Mouse (Mus musculus) E14TG2a.4 (cell line): Measurements from ENCODE around the gene Cse1l.

Experiments used
- H3K27me3 ChIP-seq: 2 replicates; pipeline ENCODE4 v1.6.1; 2014; ENCODE audit warnings: low read length, control low read depth; ENCODE audit not compliant: insufficient read depth
- H3K36me3 ChIP-seq: 2 replicates; pipeline ENCODE4 v1.6.1; 2014; ENCODE audit warnings: low read length, control low read depth; ENCODE audit not compliant: insufficient read depth
- H3K4me1 ChIP-seq: replicated peaks from 2 replicates; pipeline ENCODE4 v1.6.1; 2014; ENCODE audit warnings: low read depth, low read length, control low read depth
- H3K4me3 ChIP-seq: replicated peaks from 2 replicates; pipeline ENCODE4 v1.5.1; 2014; ENCODE audit warnings: mild to moderate bottlenecking, low read length
- H3K9me3 ChIP-seq: 2 replicates; pipeline ENCODE4 v1.6.1; 2014; ENCODE audit warnings: low read length, control low read depth
- CTCF ChIP-seq: conservative IDR thresholded peaks from 2 replicates; pipeline ENCODE4 v1.5.1; 2014; ENCODE audit warnings: low read length
- NANOG ChIP-seq: IDR thresholded peaks from 2 replicates; pipeline ENCODE4 v1.6.1; 2014; ENCODE audit warnings: borderline replicate concordance, low read length, mixed read lengths
- POU5F1 ChIP-seq: IDR thresholded peaks from 2 replicates; pipeline ENCODE4 v1.6.1; 2014; ENCODE audit warnings: low read length, borderline replicate concordance

Cse1l gene

DNA sequence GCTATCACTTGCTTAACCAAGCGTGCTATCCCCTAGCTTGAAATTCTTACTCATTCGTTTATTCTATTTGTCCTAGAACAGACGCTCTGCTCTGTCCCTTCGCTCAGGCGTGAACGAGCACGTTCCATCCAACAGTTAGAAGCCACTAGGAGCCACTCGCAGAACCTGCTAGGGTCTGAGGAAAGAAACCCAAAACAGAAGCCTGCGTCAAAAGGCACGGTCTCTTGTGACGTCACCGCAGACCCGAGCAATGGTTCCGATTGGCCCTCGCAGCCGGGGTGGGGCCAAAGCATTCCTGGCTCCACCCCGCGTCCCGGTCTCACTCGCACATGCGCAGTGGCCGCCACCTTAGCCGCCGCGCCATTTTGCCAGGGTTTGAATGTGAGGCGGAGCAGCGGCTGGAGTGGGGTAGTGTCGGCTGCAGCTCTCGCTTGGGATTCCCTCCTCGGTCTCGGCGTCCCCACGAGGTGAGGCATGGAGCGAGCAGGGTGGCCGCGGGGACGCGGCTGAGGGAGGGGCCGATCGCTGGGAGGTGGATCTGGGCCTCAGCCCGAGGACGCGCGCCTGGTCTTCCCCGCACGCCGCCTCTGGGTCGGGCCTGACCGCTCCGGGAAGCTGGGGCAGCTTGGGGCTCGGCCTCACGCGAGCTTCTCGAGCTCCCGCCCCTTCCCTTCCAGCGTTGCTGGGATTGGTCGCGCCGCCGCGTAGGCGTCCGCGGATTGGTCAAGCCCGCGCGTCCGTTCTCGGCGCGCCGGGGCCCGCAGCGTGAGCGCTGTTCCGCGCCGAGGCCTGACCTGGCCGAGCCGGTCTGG, at the start of gene Cse1l:
TSS of gene Cse1l (plus strand) at position 330 of the 812 bp plus-strand sequence.
- Histone ChIP-seq H3K9me3 (no peaks in the 10 kb centered on the region), H3K4me3 (peak within 1 kb of the TSS; percentile 98), H3K27me3 (no peaks in the 10 kb centered on the region), H3K36me3 (peaks cover 28% of the 10 kb centered on the region), H3K4me1 (peaks cover 56% of the 10 kb centered on the region)
- no peak for TF ChIP-seq NANOG
- no peak for TF ChIP-seq POU5F1
- no peak for TF ChIP-seq CTCF

DNA sequence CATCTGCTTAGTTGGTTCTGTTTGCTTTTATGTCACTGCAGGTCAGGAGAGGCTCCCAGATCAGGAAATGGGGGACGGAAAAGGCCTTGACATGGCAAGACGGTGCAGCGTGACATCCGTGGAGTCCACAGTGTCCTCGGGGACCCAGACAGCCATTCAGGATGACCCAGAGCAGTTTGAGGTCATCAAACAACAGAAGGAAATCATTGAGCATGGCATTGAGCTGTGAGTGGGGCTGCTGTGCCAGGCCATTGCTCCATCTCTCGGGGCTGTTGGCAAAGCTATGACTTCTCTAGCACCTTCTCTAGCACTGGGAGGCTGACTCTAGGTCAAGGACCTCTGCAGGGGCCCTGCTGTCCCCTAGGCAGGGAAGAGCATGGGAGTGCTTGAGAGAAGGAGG, 49.5 kb upstream of the Cse1l start:
- Histone ChIP-seq H3K4me3 (no peak overlapping the region), H3K4me1 (no peaks in the 10 kb centered on the region), H3K36me3 (peaks cover 94% of the 10 kb centered on the region), H3K9me3 (peaks cover 4% of the 10 kb centered on the region; the same call in 1 of the 2 replicates), H3K27me3 (no peaks in the 10 kb centered on the region)
- TF ChIP-seq NANOG (no peak), POU5F1 (no peak), CTCF (no peak)

DNA sequence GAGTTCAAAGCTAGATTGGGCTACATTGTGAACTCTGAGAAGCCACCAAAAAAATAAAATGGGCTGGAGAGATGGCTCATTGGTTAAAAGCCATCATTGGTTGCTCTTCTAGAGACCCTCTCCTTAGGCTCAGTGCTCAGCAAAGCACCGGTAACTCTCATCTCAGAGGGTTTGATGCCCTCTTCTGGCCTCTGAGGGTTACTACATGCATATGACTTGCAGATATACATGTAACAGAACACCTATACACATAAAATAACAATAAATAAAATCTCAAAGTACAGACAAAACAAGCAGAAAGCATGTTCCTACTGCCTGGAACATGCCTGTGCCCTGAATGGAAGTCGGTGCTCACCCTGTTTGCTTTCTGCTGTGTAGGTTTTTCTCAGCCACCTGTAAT, 48.7 kb upstream of the Cse1l start:
- H3K9me3 ChIP-seq: peaks cover 2% of the 10 kb centered on the region; the same call in 1 of the 2 replicates
- TF ChIP-seq NANOG (no peak), POU5F1 (no peak), CTCF (peak; percentile 52)

DNA sequence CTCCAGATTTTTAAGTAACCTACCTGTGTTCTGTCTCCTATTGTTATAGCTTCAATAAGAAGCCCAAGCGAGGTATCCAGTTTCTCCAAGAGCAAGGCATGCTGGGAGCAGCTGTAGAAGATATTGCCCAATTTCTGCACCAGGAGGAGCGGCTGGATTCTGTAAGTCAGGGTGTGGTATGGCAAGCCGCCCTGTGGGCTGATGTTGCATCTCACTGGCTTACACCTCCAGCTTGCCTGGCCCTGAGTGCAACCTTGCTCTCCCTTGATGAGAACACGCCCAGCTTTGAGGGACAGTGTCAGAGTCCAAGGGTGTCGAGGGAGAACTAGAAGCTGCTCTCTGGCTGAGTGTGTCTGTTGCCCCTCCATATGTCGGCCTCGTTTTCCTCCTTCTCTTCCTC, 46.6 kb upstream of the Cse1l start:
- Histone ChIP-seq H3K4me1 (peaks cover 4% of the 10 kb centered on the region; the same call in 1 of the 2 replicates), H3K36me3 (peaks cover 94% of the 10 kb centered on the region), H3K4me3 (no peak overlapping the region), H3K9me3 (no peaks in the 10 kb centered on the region), H3K27me3 (no peaks in the 10 kb centered on the region)
- TF ChIP-seq POU5F1: no peak
- TF ChIP-seq CTCF: no peak
- no peak for TF ChIP-seq NANOG

More for the DNA sequence above, 48.7 kb upstream of the Cse1l start:
- Histone ChIP-seq H3K27me3 (no peaks in the 10 kb centered on the region), H3K36me3 (peaks cover 94% of the 10 kb centered on the region), H3K4me1 (peaks cover 4% of the 10 kb centered on the region; the same call in 1 of the 2 replicates), H3K4me3 (no peak overlapping the region)

DNA sequence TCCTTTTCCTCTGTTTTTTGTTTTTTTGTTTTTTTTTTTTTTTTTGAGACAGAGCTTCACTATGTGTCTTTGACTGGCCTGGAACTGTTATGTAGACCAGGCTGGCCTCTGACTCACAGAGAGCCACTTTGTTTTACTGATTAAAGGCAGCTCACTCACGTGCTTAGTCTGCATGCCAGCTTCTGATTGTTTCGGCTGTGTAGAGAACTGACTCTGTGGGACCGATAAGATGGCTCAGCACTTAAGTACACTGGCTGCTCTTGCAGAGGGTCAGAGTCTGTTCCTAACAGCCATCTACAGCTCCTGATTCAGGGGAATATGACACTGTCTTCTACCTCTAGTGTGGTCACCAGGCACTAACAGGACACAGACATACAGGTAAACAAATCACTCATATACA, 43.3 kb upstream of the Cse1l start:
- Histone ChIP-seq H3K4me1 (peaks cover 4% of the 10 kb centered on the region; the same call in 1 of the 2 replicates), H3K4me3 (no peak overlapping the region), H3K9me3 (no peaks in the 10 kb centered on the region), H3K36me3 (peaks cover 99% of the 10 kb centered on the region), H3K27me3 (no peaks in the 10 kb centered on the region)
- TF ChIP-seq NANOG (no peak), CTCF (no peak), POU5F1 (no peak)

DNA sequence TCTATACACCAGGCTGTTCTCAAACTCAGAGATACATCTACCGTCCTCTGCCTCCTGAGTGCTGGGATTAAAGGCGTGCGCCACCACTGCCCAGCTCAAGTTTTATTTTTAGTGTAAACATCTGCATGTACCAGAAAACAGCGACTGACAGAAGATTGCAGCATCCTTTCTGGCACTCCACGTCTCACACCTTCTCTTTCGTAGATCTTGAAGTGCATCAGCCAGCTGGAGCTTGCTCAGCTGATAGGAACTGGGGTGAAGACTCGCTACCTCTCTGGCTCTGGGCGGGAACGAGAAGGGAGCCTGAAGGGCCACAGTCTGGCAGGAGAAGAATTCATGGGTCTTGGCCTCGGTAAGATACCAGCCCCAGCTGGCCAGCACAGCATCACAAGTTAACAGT, 40.4 kb upstream of the Cse1l start:
- H3K4me3 ChIP-seq: no peak overlapping the region
- no peak for TF ChIP-seq POU5F1
- no peak for TF ChIP-seq NANOG
- no peaks in the 10 kb centered on the region for H3K27me3 ChIP-seq
- H3K9me3 ChIP-seq: no peaks in the 10 kb centered on the region
- peaks cover 98% of the 10 kb centered on the region for H3K36me3 ChIP-seq
- peaks cover 12% of the 10 kb centered on the region; the same call in 1 of the 2 replicates for H3K4me1 ChIP-seq

DNA sequence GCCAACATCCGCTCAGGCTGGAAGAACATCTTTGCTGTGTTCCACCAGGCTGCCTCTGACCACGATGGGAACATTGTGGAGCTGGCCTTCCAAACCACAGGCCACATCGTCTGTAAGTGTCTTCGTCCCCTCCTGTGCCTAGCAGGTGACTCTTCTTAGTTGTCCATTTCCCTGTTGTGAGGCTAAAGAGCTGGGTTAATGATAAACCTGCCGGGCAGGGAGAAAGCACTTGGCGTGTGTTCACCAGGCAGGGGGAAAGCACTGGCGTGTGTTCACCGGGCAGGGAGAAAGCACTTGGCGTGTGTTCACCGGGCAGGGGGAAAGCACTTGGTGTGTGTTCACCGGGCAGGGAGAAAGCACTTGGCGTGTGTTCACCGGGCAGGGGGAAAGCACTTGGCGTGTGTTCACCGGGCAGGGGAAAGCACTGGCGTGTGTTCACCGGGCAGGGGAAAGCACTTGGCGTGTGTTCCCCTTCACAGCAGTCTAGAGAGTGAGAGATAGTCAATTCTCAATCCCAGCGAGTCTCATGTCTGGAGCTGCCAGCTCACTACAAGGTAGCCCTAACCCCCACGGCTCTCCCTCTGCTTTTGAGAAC, 35.5 kb upstream of the Cse1l start:
- Histone ChIP-seq H3K4me3 (no peak overlapping the region), H3K36me3 (peaks cover 91% of the 10 kb centered on the region), H3K4me1 (peaks cover 7% of the 10 kb centered on the region; the same call in 1 of the 2 replicates), H3K27me3 (no peaks in the 10 kb centered on the region), H3K9me3 (no peaks in the 10 kb centered on the region)
- TF ChIP-seq POU5F1: no peak
- no peak for TF ChIP-seq CTCF

DNA sequence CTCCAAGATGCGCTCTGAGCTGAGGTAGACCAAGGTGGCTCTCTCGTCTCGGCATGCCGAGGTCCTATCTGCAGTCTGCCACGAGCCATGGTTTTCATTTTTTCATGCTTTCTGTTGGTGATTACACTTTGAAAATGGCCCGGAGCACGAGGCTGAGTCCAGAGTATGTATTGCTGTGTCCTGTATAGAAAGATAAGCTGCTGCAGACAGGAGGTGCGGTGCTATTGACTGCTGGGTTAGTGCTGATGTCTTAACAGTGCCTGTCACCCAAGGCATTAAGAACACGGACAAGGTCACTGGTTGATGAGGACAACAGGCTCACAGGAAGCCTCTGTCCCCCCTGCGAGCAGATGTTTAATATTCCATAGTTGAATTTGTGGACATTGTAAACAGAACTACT, 34.9 kb upstream of the Cse1l start:
- no peaks in the 10 kb centered on the region for H3K27me3 ChIP-seq

More for the DNA sequence above, 34.9 kb upstream of the Cse1l start:
- H3K4me1 ChIP-seq: peaks cover 7% of the 10 kb centered on the region; the same call in 1 of the 2 replicates
- no peak for TF ChIP-seq CTCF
- no peak overlapping the region for H3K4me3 ChIP-seq
- H3K9me3 ChIP-seq: no peaks in the 10 kb centered on the region
- H3K36me3 ChIP-seq: peaks cover 91% of the 10 kb centered on the region
